Mouse (Mus musculus) brain, embryonic 14.5 days (tissue): Measurements from ENCODE around the gene Tstd2.

Experiments used
- CTCF ChIP-seq: fragments of 200-500 bp; IDR thresholded peaks from 2 replicates; pipeline ENCODE4 v1.5.1; 2012; ENCODE audit warnings: inconsistent platforms, mild to moderate bottlenecking, moderate library complexity, borderline replicate concordance; ENCODE audit not compliant: insufficient read depth, insufficient read length; ENCODE audit errors: extremely low read depth
- POLR2A ChIP-seq: fragments of 200-500 bp; IDR thresholded peaks from 2 replicates; pipeline ENCODE4 v1.6.1; 2012; ENCODE audit warnings: mild to moderate bottlenecking, inconsistent platforms, borderline replicate concordance; ENCODE audit not compliant: poor library complexity, insufficient read depth, insufficient read length, severe bottlenecking; ENCODE audit errors: extremely low read depth

DNA sequence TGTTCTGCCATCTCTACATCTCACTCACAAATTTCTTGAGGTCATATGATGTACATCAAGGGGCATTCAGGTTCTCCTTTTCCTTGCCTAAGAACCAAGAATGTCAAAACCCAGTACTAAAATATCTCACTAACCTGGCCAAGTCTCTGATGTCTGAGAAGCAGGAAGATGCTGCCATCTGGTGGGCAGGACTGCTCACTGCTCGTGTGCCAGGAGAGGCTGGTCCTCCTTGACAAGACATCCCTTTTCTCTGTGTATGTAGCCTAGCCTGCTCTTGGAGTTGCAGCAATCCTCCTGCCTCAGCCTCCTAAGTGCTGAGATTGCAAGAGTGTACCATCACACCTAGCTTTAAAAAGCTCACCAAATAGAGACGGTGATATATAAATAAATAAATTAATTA, 12.0 kb downstream of the Tstd2 start:
- no peak for TF ChIP-seq POLR2A
- peak; percentile 96 for TF ChIP-seq CTCF
